In genomic region chr13:97062151-97062550, GRCm38 (mm10) we compare ENCODE assay signal across 41 mouse cellular contexts. TPM values are rescaled to one million over a fixed set of nuclear protein-coding genes. Genes with fewer than 3 reads are reported as not detected.
DNase-seq lines count a peak whose midpoint lies in the region; ATAC-seq lines count a peak whose summit lies in the region.
"Had no signal": no experiment of that assay in that cellular context is flagged by ENCODE, and none has a peak within 500 bp of the region (broad histone marks: within the 10 kb centered on the region; RNA-seq: fewer than 3 reads in every experiment).

No protein-coding gene starts in this region.

- no peak for ATAC-seq in midbrain, embryonic 11.5 days (ENCODE audit: low FRiP score)
- no peak for ATAC-seq in midbrain, embryonic 16.5 days
- ATAC-seq: activated CD4-positive, CD25-positive, alpha-beta regulatory T cell, adult 4 months; forebrain, embryonic 13.5 days; inflammation-experienced regulatory T-cells, adult 6 months had no signal

- intact Hi-C loops in gastrocnemius, postnatal 14 days (cut with DNase I; ENCODE audit: low total_unique reads): no loop called here

- no peak overlapping the region for H3K4me3 ChIP-seq in midbrain, embryonic 11.5 days (ENCODE audit: low read depth, low read length)
- H3K4me3 ChIP-seq in midbrain, embryonic 16.5 days (ENCODE audit: low read depth, low read length): no peak overlapping the region
- H3K4me3 ChIP-seq in embryonic facial prominence, embryonic 10.5 days: no peak overlapping the region
- H3K4me3 ChIP-seq: embryonic facial prominence, embryonic 15.5 days; forebrain, embryonic 13.5 days; heart, adult 2 months; heart, embryonic 12.5 days; limb, embryonic 12.5 days; liver, embryonic 15.5 days; midbrain, embryonic 10.5 days had no signal

- H3K4me2 ChIP-seq in midbrain, embryonic 11.5 days: no peak overlapping the region
- no peak overlapping the region for H3K4me2 ChIP-seq in midbrain, embryonic 16.5 days (ENCODE audit: low read length)
- H3K4me2 ChIP-seq: embryonic facial prominence, embryonic 15.5 days; forebrain, embryonic 13.5 days; heart, embryonic 12.5 days; hindbrain, embryonic 14.5 days; limb, embryonic 12.5 days; liver, embryonic 15.5 days; lung, embryonic 14.5 days had no signal

- peak; percentile 35 for DNase-seq in midbrain, embryonic 11.5 days (ENCODE audit: low spot score, missing footprints)
- peak; percentile 45 to 66 for DNase-seq in cerebellum, adult 18-20 months
- DNase-seq in cerebellum, adult 9-11 months: peak; percentile 73
- no peak for DNase-seq in gastrocnemius, postnatal 14 days
- no peak for DNase-seq in T-cell, adult 2 months (ENCODE audit: low spot score)
- DNase-seq in embryonic facial prominence, embryonic 10.5 days (ENCODE audit: low spot score): no peak
- DNase-seq: adrenal gland, adult 2 months; B cell, adult 2 months; gastrocnemius, postnatal 25 days; heart, adult 2 months; heart, postnatal 4 days; kidney, adult 11 months; kidney, postnatal 14 days; layer of hippocampus, adult 9-11 months; lung, embryonic 14.5 days; lung, postnatal 14 days; right cerebral cortex, adult 18-20 months; right cerebral cortex, postnatal 4 days; thymus, adult 18-20 months; thymus, postnatal 25 days had no signal

- no peaks in the 10 kb centered on the region for H3K27me3 ChIP-seq in midbrain, embryonic 11.5 days (ENCODE audit: control insufficient read depth, insufficient read depth, low read length)
- H3K27me3 ChIP-seq in midbrain, embryonic 16.5 days (ENCODE audit: control insufficient read depth, insufficient read depth, low read depth, low read length): no peaks in the 10 kb centered on the region; the same call in 1 of the 2 replicates
- peaks cover 11% of the 10 kb centered on the region for H3K27me3 ChIP-seq in embryonic facial prominence, embryonic 10.5 days (replicated peaks; ENCODE audit: low read depth, poor library complexity, severe bottlenecking)
- H3K27me3 ChIP-seq: heart, embryonic 12.5 days; liver, embryonic 15.5 days had no signal

- H3K4me1 ChIP-seq in midbrain, embryonic 11.5 days (ENCODE audit: control insufficient read depth, insufficient read depth, low read length): no peaks in the 10 kb centered on the region; the same call in 1 of the 2 replicates
- H3K4me1 ChIP-seq in midbrain, embryonic 16.5 days (ENCODE audit: control insufficient read depth, insufficient read depth, low read length): no peaks in the 10 kb centered on the region
- H3K4me1 ChIP-seq in embryonic facial prominence, embryonic 10.5 days: peaks cover 26% of the 10 kb centered on the region
- H3K4me1 ChIP-seq: embryonic facial prominence, embryonic 15.5 days; limb, embryonic 12.5 days had no signal

- H3K9ac ChIP-seq in midbrain, embryonic 11.5 days (ENCODE audit: low read length): no peak overlapping the region
- H3K9ac ChIP-seq in midbrain, embryonic 16.5 days (ENCODE audit: low read depth, low read length): no peak overlapping the region
- H3K9ac ChIP-seq: embryonic facial prominence, embryonic 15.5 days; forebrain, embryonic 13.5 days; heart, embryonic 12.5 days; hindbrain, embryonic 14.5 days; limb, embryonic 12.5 days; liver, embryonic 15.5 days; lung, embryonic 14.5 days had no signal

- no peaks in the 10 kb centered on the region for H3K9me3 ChIP-seq in midbrain, embryonic 11.5 days (ENCODE audit: control insufficient read depth, low read length)
- no peaks in the 10 kb centered on the region for H3K9me3 ChIP-seq in midbrain, embryonic 16.5 days (replicated peaks; ENCODE audit: control insufficient read depth, low read length, poor library complexity, severe bottlenecking)
- H3K9me3 ChIP-seq in embryonic facial prominence, embryonic 10.5 days: peaks cover 5% of the 10 kb centered on the region; the same call in 1 of the 2 replicates
- H3K9me3 ChIP-seq: embryonic facial prominence, embryonic 15.5 days; forebrain, embryonic 13.5 days; heart, embryonic 12.5 days; limb, embryonic 12.5 days; liver, embryonic 15.5 days; midbrain, embryonic 10.5 days had no signal

- no peaks in the 10 kb centered on the region for H3K36me3 ChIP-seq in midbrain, embryonic 11.5 days (ENCODE audit: control insufficient read depth, insufficient read depth, low read length)
- no peaks in the 10 kb centered on the region for H3K36me3 ChIP-seq in midbrain, embryonic 16.5 days (ENCODE audit: control insufficient read depth, insufficient read depth, low read length)
- no peaks in the 10 kb centered on the region for H3K36me3 ChIP-seq in embryonic facial prominence, embryonic 10.5 days (replicated peaks)
- H3K36me3 ChIP-seq: embryonic facial prominence, embryonic 15.5 days; heart, embryonic 12.5 days; limb, embryonic 12.5 days; liver, embryonic 15.5 days; midbrain, embryonic 10.5 days had no signal

- 87% methylated on average over 3 of the region's 3 CpGs for WGBS in midbrain, embryonic 11.5 days
- WGBS in midbrain, embryonic 16.5 days: 91% methylated on average over 3 of the region's 3 CpGs
- 92% methylated on average over 3 of the region's 3 CpGs for WGBS in embryonic facial prominence, embryonic 10.5 days

- no peak overlapping the region for H3K27ac ChIP-seq in midbrain, embryonic 11.5 days (ENCODE audit: low read depth, low read length)
- H3K27ac ChIP-seq in midbrain, embryonic 16.5 days (ENCODE audit: low read length): no peak overlapping the region
- H3K27ac ChIP-seq in embryonic facial prominence, embryonic 10.5 days (replicated peaks): no peak overlapping the region
- H3K27ac ChIP-seq: embryonic facial prominence, embryonic 15.5 days; forebrain, embryonic 13.5 days; heart, adult 2 months; hindbrain, embryonic 14.5 days; limb, embryonic 12.5 days; liver, embryonic 15.5 days; midbrain, embryonic 10.5 days; stomach, postnatal 0 days had no signal

RNA-seq across cellular contexts. Expression of gene Fam169a, which starts 4.9 kb away (rescaled TPM):
- polyA plus RNA-seq in midbrain, embryonic 11.5 days (2014; fragmentation: Nextera tagmentation; extraction: Ambion mirVana): 13.9 and 14.0 TPM in 2 replicates
- 36.6 and 38.2 TPM in 2 replicates for polyA plus RNA-seq in midbrain, embryonic 16.5 days (2015; fragmentation: Nextera tagmentation; extraction: Ambion mirVana)
- total RNA-seq in gastrocnemius, postnatal 14 days (2021): not detected
- polyA plus RNA-seq in embryonic facial prominence, embryonic 10.5 days (2016; fragmentation: Nextera tagmentation; extraction: Ambion mirVana): 8.5 and 9.6 TPM in 2 replicates
- total RNA-seq: gastrocnemius, postnatal 25 days had no signal
- polyA plus RNA-seq: liver, adult 2 months; spleen, adult 2 months had no signal

RNA-seq across cellular contexts. Expression of gene 1700029F12Rik, which starts 28.0 kb away (rescaled TPM):
- polyA plus RNA-seq in midbrain, embryonic 11.5 days (2014; fragmentation: Nextera tagmentation; extraction: Ambion mirVana): not detected in 2 replicates
- polyA plus RNA-seq in midbrain, embryonic 16.5 days (2015; fragmentation: Nextera tagmentation; extraction: Ambion mirVana): not detected in 2 replicates
- not detected for total RNA-seq in gastrocnemius, postnatal 14 days (2021)
- not detected in 2 replicates for polyA plus RNA-seq in embryonic facial prominence, embryonic 10.5 days (2016; fragmentation: Nextera tagmentation; extraction: Ambion mirVana)
- total RNA-seq: common myeloid progenitor, adult 5-6 weeks; gastrocnemius, postnatal 25 days; heart, adult 2 months; heart, postnatal 4 days; left cerebral cortex, postnatal 14 days; liver, adult 2 months; megakaryocyte progenitor cell, adult 5-6 weeks; monocyte, adult 5-6 weeks; neutrophil, adult 5-6 weeks had no signal
- polyA plus RNA-seq: activated CD4-positive, CD25-positive, alpha-beta regulatory T cell, adult 4 months; embryonic facial prominence, embryonic 15.5 days; forebrain, embryonic 13.5 days; heart, embryonic 12.5 days; heart, postnatal 0 days; hindbrain, embryonic 14.5 days; inflammation-experienced regulatory T-cells, adult 6 months; kidney, embryonic 14.5 days; limb, embryonic 12.5 days; liver, adult 2 months; liver, embryonic 15.5 days; lung, embryonic 14.5 days; midbrain, embryonic 10.5 days; neural tube, embryonic 11.5 days; stomach, postnatal 0 days had no signal

RNA-seq across cellular contexts. Expression of gene Gm6169, which starts 36.9 kb away (rescaled TPM):
- polyA plus RNA-seq in midbrain, embryonic 11.5 days (2014; fragmentation: Nextera tagmentation; extraction: Ambion mirVana): 0.48 and 0.53 TPM in 2 replicates
- 0.61 and 0.67 TPM in 2 replicates for polyA plus RNA-seq in midbrain, embryonic 16.5 days (2015; fragmentation: Nextera tagmentation; extraction: Ambion mirVana)
- 1 to 10 TPM in 1 of 2 experiments, not detected in 1; 8.9 TPM for total RNA-seq in gastrocnemius, postnatal 14 days (2021)
- 0.66 and 2.0 TPM in 2 replicates for polyA plus RNA-seq in embryonic facial prominence, embryonic 10.5 days (2016; fragmentation: Nextera tagmentation; extraction: Ambion mirVana)
- total RNA-seq: liver, adult 2 months had no signal
- polyA plus RNA-seq: liver, adult 2 months had no signal

Comparison
In these comparisons a context has a peak if more than half of its experiments do, and no peak if none do; other contexts are left out.
1. DNase-seq: peak in midbrain, embryonic 11.5 days (single experiment), cerebellum, adult 18-20 months (2 of 2) and cerebellum, adult 9-11 months (single experiment); none in gastrocnemius, postnatal 14 days (single experiment), T-cell, adult 2 months (single experiment) and embryonic facial prominence, embryonic 10.5 days (single experiment).